Comparison of ENCODE assay signal across 13 mouse cellular contexts in the genomic region with DNA sequence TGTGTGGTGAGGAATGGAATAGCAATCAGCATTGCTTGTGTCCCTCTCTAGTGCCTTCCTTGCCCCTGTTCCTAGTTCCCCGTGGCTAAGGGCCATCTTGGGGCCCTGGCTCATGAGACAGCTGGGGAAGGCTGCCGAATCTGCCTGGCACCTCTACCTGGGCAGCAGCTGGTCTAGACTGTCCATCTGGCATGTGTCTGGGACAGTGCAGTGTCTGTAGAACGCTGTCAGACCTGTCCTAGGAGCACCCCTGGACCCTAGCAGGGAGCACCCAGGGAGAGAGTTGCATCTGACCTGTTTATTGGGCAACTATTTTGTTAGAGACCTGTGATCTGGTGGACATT. TPM values are rescaled to one million over a fixed set of nuclear protein-coding genes. Genes with fewer than 3 reads are reported as not detected.
A peak's percentile ranks its signal among the peaks of the same experiment; 100 is the strongest.
DNase-seq lines count a peak whose midpoint lies in the region; ATAC-seq and TF ChIP-seq lines count a peak whose summit lies in the region.
"Had no signal": no experiment of that assay in that cellular context is flagged by ENCODE, and none has a peak within 500 bp of the region (broad histone marks: within the 10 kb centered on the region; RNA-seq: fewer than 3 reads in every experiment).

No protein-coding gene starts in this region.

- H3K4me1 ChIP-seq in forebrain, embryonic 10.5 days = peaks cover 15% of the 10 kb centered on the region
- H3K4me1 ChIP-seq in forebrain, embryonic 11.5 days (replicated peaks; ENCODE audit: control insufficient read depth, insufficient read depth, low read length) = no peaks in the 10 kb centered on the region
- peaks cover 6% of the 10 kb centered on the region; the same call in 1 of the 2 replicates for H3K4me1 ChIP-seq in neural tube, embryonic 11.5 days (ENCODE audit: control insufficient read depth, insufficient read depth, low read length)
- peaks cover 17% of the 10 kb centered on the region for H3K4me1 ChIP-seq in midbrain, embryonic 13.5 days (replicated peaks)
- H3K4me1 ChIP-seq in lung, adult 2 months (ENCODE audit: control insufficient read depth, insufficient read depth, low read length) = no peaks in the 10 kb centered on the region
- no peaks in the 10 kb centered on the region for H3K4me1 ChIP-seq in stomach, postnatal 0 days (replicated peaks; ENCODE audit: control insufficient read depth, insufficient read depth)

- no peak for TF ChIP-seq POLR2A in lung, adult 2 months (IDR thresholded peaks at IDR 0.05; ENCODE audit: borderline replicate concordance, extremely low read depth, low read depth, low read length)

- H3K4me2 ChIP-seq in forebrain, embryonic 11.5 days (ENCODE audit: low read depth, low read length, severe bottlenecking) = no peak overlapping the region
- no peak overlapping the region for H3K4me2 ChIP-seq in neural tube, embryonic 11.5 days (ENCODE audit: low read depth)
- H3K4me2 ChIP-seq in midbrain, embryonic 13.5 days (replicated peaks) = 0 out of 2 replicates have a peak overlapping the region, but pooled peaks have one; percentile 2
- no peak overlapping the region for H3K4me2 ChIP-seq in stomach, postnatal 0 days (replicated peaks; ENCODE audit: low read depth)
- H3K4me2 ChIP-seq: heart, embryonic 11.5 days had no signal

- no peak overlapping the region for H3K9ac ChIP-seq in forebrain, embryonic 11.5 days (ENCODE audit: low read length)
- H3K9ac ChIP-seq in neural tube, embryonic 11.5 days (ENCODE audit: low read length) = no peak overlapping the region
- no peak overlapping the region; the same call in 1 of the 2 replicates for H3K9ac ChIP-seq in midbrain, embryonic 13.5 days (replicated peaks)
- no peak overlapping the region for H3K9ac ChIP-seq in stomach, postnatal 0 days (ENCODE audit: low read length)

- no peaks in the 10 kb centered on the region for H3K9me3 ChIP-seq in forebrain, embryonic 10.5 days
- H3K9me3 ChIP-seq in forebrain, embryonic 11.5 days (ENCODE audit: control insufficient read depth, low read length) = no peaks in the 10 kb centered on the region
- no peaks in the 10 kb centered on the region for H3K9me3 ChIP-seq in neural tube, embryonic 11.5 days (ENCODE audit: control insufficient read depth, low read length)
- H3K9me3 ChIP-seq in midbrain, embryonic 13.5 days = no peaks in the 10 kb centered on the region
- no peaks in the 10 kb centered on the region for H3K9me3 ChIP-seq in stomach, postnatal 0 days (ENCODE audit: control insufficient read depth, low read length)

- H3K4me3 ChIP-seq in forebrain, embryonic 10.5 days = no peak overlapping the region
- no peak overlapping the region for H3K4me3 ChIP-seq in forebrain, embryonic 11.5 days (ENCODE audit: low read depth, low read length)
- H3K4me3 ChIP-seq in neural tube, embryonic 11.5 days (ENCODE audit: low read depth, low read length) = no peak overlapping the region
- no peak overlapping the region for H3K4me3 ChIP-seq in midbrain, embryonic 13.5 days (replicated peaks)
- H3K4me3 ChIP-seq in lung, adult 2 months (replicated peaks; ENCODE audit: extremely low read depth, low read depth, low read length) = no peak overlapping the region
- H3K4me3 ChIP-seq in stomach, postnatal 0 days (ENCODE audit: low read depth, low read length) = no peak overlapping the region

- no peak for TF ChIP-seq CTCF in lung, adult 2 months (IDR thresholded peaks at IDR 0.05; ENCODE audit: insufficient read depth, low read length)
- no peak for TF ChIP-seq CTCF in stomach, postnatal 0 days (IDR thresholded peaks at IDR 0.05; ENCODE audit: low read depth)

- H3K27ac ChIP-seq in forebrain, embryonic 10.5 days = 0 out of 2 replicates have a peak overlapping the region, but pooled peaks have one; percentile 26
- H3K27ac ChIP-seq in forebrain, embryonic 11.5 days (ENCODE audit: low read depth, low read length) = no peak overlapping the region
- H3K27ac ChIP-seq in neural tube, embryonic 11.5 days (ENCODE audit: low read depth, low read length) = peak overlapping the region; percentile 75; the same call in 1 of the 2 replicates
- H3K27ac ChIP-seq in midbrain, embryonic 13.5 days = peak overlapping the region; percentile 75
- H3K27ac ChIP-seq in stomach, postnatal 0 days (replicated peaks) = no peak overlapping the region

- H3K36me3 ChIP-seq in forebrain, embryonic 10.5 days (replicated peaks) = no peaks in the 10 kb centered on the region
- H3K36me3 ChIP-seq in forebrain, embryonic 11.5 days (ENCODE audit: control insufficient read depth, insufficient read depth, low read length) = no peaks in the 10 kb centered on the region
- H3K36me3 ChIP-seq in neural tube, embryonic 11.5 days (ENCODE audit: control insufficient read depth, insufficient read depth, low read length) = no peaks in the 10 kb centered on the region
- H3K36me3 ChIP-seq in midbrain, embryonic 13.5 days = 0 out of 2 replicates have a peak, but pooled peaks cover 3% of the 10 kb centered on the region
- no peaks in the 10 kb centered on the region for H3K36me3 ChIP-seq in stomach, postnatal 0 days (ENCODE audit: control insufficient read depth, insufficient read depth, low read length)

- no peak for TF ChIP-seq EP300 in stomach, postnatal 0 days (optimal IDR thresholded peaks at IDR 0.05)

- ATAC-seq in forebrain, embryonic 11.5 days (replicated peaks; ENCODE audit: low FRiP score) = no peak
- ATAC-seq in neural tube, embryonic 11.5 days (ENCODE audit: insufficient read depth, low FRiP score, low TSS enrichment) = no peak
- ATAC-seq in midbrain, embryonic 13.5 days = peak; percentile 49; the same call in 1 of the 2 replicates
- no peak for ATAC-seq in stomach, postnatal 0 days (ENCODE audit: low FRiP score, low TSS enrichment)
- ATAC-seq: Patski had no signal

- WGBS in forebrain, embryonic 10.5 days = 65% methylated on average over 3 of the region's 3 CpGs
- WGBS in forebrain, embryonic 11.5 days = 66% methylated on average over 3 of the region's 3 CpGs
- WGBS in neural tube, embryonic 11.5 days = 40% methylated on average over 3 of the region's 3 CpGs
- 71% methylated on average over 3 of the region's 3 CpGs for WGBS in midbrain, embryonic 13.5 days
- 52% methylated on average over 3 of the region's 3 CpGs for WGBS in lung, adult 2 months
- WGBS in stomach, postnatal 0 days = 48% methylated on average over 3 of the region's 3 CpGs

- no peaks in the 10 kb centered on the region for H3K27me3 ChIP-seq in forebrain, embryonic 10.5 days (ENCODE audit: poor library complexity, severe bottlenecking)
- no peaks in the 10 kb centered on the region for H3K27me3 ChIP-seq in forebrain, embryonic 11.5 days (ENCODE audit: control insufficient read depth, insufficient read depth, low read length)
- H3K27me3 ChIP-seq in neural tube, embryonic 11.5 days (ENCODE audit: control insufficient read depth, insufficient read depth, low read length) = no peaks in the 10 kb centered on the region
- H3K27me3 ChIP-seq in midbrain, embryonic 13.5 days = no peaks in the 10 kb centered on the region
- H3K27me3 ChIP-seq in stomach, postnatal 0 days (ENCODE audit: control insufficient read depth, insufficient read depth, low read length) = no peaks in the 10 kb centered on the region

- no peak for DNase-seq in forebrain, embryonic 10.5 days (ENCODE audit: extremely low spot score, low spot score)
- DNase-seq in forebrain, embryonic 11.5 days (ENCODE audit: low spot score) = no peak
- DNase-seq in neural tube, embryonic 11.5 days (ENCODE audit: low spot score) = no peak
- no peak for DNase-seq in neural tube, embryonic 10.5 days (ENCODE audit: extremely low spot score, low spot score)
- DNase-seq in ovary, postnatal 10 days (ENCODE audit: low spot score) = no peak
- no peak for DNase-seq in lung, adult 2 months
- DNase-seq in stomach, postnatal 0 days (ENCODE audit: low spot score) = no peak
- DNase-seq: adrenal gland, postnatal 36 days; heart, postnatal 4 days; kidney, adult 8-10 months had no signal

RNA-seq across cellular contexts. Expression of a gene that starts 48.8 kb away (rescaled TPM):
- polyA plus RNA-seq in forebrain, embryonic 10.5 days (2016; fragmentation: Nextera tagmentation; extraction: Ambion mirVana) = 5.5 and 6.0 TPM in 2 replicates
- 10.2 and 11.1 TPM in 2 replicates for polyA plus RNA-seq in forebrain, embryonic 11.5 days (2014; fragmentation: Nextera tagmentation; extraction: Ambion mirVana)
- 8.1 and 8.5 TPM in 2 replicates for polyA plus RNA-seq in neural tube, embryonic 11.5 days (2014; fragmentation: Nextera tagmentation; extraction: Ambion mirVana)
- polyA plus RNA-seq in midbrain, embryonic 13.5 days (2015; fragmentation: Nextera tagmentation; extraction: Ambion mirVana) = 29.8 and 30.3 TPM in 2 replicates
- 2.0 and 2.9 TPM in 2 replicates for polyA plus RNA-seq in lung, adult 2 months (2012; rRNA removed)
- polyA plus RNA-seq in stomach, postnatal 0 days (2015; fragmentation: Nextera tagmentation; extraction: Ambion mirVana) = 1.7 and 2.1 TPM in 2 replicates
- polyA plus RNA-seq: Patski had no signal

Comparison
In these comparisons a context has a peak if more than half of its experiments do, and no peak if none do; other contexts are left out.
1. H3K27ac ChIP-seq: peak in forebrain, embryonic 10.5 days (single experiment), neural tube, embryonic 11.5 days (single experiment) and midbrain, embryonic 13.5 days (single experiment); none in forebrain, embryonic 11.5 days (single experiment) and stomach, postnatal 0 days (single experiment).